Mouse (Mus musculus): ENCODE measurements around the gene Ndufc1.

The Ndufc1 gene

DNA sequence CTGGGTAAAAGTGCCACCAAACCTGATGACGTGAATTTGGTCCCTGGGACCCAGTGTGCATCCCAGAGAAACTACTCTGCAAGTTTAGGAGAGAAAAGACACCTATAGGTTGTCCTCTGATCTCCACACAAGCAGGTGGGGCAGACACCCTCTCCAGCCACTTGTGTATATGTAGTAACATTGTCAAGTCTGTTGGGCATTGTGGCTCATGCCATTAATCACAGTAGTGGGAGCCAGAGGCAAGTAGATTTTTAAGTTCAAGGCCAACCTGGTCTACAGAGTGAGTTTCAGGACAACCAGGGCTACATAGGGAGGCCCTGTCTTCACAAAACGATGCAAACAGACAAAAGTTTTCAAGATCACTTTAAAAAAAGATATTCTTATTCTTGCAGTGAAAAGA lies 37.0 kb downstream of the Ndufc1 start:
- in situ Hi-C loops (cut with MboI, MseI): loop anchor here (25.0 kb wide), 1 partner anchor 135 kb away; no protein-coding TSS in a partner anchor

DNA sequence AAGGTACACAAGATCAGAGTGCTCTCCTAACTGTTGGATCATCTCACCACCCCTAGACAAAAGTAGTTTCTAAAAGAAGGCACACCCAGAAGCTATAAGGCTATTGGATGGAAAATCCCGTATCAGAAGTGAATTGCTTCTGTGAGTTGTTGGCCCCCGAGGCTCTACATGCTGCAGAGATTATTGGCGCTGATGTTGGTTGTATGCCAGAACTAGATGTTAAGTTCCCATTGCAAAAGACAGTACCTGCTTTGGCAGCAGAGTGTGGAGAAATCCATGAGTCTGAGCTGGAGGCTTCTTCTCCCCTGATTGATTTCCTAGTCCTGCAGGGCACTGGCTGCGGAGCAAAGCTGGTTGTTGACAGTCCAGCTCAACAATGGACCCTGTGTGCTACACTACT lies 40.8 kb downstream of the Ndufc1 start:
- in situ Hi-C loops (cut with MboI, MseI): loop anchor here (25.0 kb wide), 1 partner anchor 131 kb away; no protein-coding TSS in a partner anchor

DNA sequence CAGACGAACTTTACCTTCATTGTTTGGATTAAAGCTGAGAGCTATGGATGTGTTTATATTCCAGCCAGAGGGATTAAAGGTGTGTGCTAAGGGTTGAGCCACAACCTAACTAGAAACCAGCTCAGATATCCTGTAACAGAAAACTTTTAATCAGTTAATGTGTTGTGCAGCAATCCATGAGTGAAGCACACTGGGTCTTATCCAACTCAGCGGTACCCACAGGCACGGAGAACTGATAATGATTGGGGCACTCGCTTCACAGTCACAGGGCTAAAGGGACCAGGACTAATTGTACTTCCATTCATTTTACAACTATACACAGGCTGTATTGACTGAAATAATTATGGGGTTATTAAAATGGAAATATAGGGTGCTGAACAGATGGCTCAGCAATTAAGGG lies 41.9 kb downstream of the Ndufc1 start:
- in situ Hi-C loops (cut with MboI, MseI): loop anchor here (25.0 kb wide), 1 partner anchor 130 kb away; no protein-coding TSS in a partner anchor

DNA sequence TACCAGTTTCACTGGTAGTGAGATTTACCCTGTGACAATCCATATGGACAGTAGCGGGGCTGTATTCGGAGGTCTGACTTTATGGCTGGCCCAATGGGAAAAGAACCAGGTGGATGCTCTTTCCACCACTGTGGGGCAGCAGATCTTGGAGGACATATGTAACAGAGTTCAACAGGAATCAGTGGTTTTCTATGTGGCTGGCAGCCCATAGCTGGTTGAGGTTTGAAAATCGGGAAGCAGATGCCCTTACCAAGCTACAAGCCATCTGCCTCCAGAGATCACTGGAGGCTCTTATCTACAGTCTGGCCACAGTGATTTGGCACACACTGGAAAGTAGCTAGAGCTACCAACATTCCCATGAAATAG lies 43.3 kb downstream of the Ndufc1 start:
- in situ Hi-C loops (cut with MboI, MseI): loop anchor here (25.0 kb wide), 1 partner anchor 128 kb away; no protein-coding TSS in a partner anchor

DNA sequence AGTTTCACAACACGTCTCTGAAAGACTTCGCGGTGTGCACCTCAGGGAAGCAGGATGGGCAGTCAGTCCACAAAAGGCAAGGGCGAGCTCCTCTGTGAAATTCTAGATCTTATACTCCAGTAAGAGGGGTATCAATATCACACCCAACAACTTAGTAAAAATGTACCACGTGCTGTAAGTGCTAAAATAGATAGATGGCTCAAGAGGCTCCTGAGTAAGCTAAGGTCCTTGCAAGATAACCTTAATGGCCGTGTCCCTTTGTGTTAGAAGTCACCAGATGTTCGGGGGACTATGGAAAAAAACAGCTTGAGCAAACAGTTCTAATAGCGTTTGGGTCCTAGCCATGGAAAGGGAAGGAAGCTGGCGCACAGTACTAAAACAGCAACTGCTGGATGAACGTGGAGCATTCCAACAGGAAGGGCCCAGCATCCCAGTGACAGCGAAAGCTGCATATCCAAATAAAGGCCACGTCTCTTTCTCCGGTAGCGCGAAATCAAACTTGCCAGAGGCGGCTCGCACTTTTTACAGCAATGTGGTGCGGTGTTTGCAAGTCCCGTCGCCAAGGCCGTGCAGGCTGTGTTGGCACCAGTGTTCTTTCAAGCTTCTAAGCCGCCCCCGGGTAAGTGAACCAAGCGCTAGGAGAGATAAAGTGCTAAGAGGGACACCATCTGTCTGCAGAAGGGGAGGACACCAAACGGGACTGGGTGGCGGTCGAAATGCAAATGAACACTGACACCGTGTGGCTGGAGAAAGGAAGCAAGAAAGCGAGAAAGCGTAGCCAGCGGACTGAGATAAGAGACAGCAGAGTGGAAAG lies 43.9 kb downstream of the Ndufc1 start:
- in situ Hi-C loops (cut with MboI, MseI): loop anchor here (25.0 kb wide), 1 partner anchor 128 kb away; no protein-coding TSS in a partner anchor

DNA sequence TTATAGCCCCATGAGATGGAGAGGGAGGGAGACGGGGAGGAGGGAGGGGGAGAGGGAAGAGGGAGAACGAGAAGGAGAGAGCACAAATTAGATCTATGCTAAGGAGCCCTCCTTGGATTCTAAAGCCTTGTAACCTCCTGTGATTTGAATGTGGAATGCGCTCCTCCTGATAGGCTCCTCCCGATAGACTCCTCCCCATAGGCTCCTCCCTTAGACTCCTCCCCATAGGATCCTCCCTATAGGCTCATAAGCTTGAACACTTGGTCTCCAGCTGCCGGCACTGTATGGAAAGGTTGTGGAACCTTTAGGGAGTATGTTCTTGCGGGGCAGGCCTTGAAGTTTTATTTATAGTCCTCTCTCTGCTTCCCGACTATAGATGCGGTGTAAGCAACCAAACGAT lies 47.7 kb downstream of the Ndufc1 start:
- in situ Hi-C loops (cut with MboI, MseI): loop anchor here (25.0 kb wide), 1 partner anchor 124 kb away; no protein-coding TSS in a partner anchor

DNA sequence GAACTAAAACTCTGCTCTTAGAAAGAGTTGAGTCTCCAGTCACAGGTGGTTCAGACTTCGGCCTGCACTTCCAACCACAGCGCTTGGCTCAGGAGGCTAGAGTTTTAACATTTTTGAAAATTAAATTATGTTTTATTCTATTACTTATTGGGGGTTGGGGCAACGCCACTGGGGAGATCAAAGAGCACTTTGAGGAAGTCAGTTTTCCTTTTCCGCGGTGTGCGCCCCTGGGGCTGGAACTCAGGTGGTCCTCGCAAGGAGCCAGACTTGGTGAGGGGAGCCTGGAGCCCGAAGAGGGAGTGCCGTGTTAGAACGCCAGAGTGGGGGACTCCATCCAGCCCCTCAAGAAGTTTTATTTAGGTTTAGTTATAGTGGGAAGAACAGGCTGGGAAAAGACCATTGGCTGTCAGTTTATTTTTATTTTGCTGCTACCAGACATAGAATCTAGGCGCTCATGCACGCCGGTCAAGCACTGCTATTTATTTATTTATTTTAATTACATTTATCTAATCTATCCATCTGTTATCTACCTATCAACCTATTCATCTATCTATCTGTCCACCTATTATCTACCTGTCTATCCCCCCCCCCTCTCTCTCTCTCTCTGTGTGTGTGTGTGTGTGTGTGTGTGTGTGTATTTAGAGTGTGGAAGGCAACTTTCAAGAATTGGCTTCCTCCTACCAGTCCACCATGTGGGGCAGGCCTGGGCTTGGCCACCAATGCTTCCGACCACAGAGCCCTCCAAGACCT lies 49.1 kb downstream of the Ndufc1 start:
- in situ Hi-C loops (cut with MboI, MseI): loop anchor here (25.0 kb wide), 1 partner anchor 122 kb away; no protein-coding TSS in a partner anchor

DNA sequence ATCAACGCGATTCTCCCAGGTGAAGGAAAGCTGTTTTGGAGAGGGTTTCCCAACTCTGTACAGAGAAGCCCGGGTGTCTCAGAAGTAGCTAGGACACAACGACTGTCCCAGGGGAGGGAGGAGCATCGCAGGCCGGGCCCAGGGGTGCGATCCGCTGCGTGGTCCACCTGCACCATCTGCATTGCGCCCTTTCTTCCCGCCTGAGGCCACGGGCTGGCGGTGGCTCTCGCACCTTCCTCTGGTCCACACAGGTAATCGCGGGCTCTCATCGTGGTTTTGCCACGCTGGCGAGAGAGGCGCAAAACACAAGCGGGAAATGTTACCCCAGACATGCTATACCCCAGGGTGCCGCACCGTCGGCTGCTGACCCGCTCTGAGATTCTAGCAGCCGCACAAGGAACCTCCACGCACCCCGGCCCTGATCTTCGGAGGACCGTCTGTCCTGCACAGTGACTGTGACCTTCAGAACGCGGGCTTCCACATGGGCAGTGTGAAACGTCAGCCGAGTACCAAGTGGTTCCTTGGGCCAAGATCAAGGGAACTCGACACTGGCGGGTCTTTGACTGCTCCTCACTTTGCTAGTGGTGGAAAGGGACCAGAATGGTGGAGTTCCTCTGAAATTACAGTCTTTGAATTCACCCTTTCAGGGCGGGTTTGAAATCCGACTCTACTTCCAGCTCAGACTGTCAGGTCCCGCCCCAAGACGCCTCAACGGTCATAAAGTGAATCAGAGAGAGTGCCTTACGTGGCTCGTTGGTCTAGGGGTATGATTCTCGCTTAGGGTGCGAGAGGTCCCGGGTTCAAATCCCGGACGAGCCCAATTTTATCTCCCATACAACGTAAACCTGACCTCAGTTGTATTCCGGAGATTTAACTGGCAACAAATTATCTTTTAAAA lies 49.9 kb downstream of the Ndufc1 start:
- in situ Hi-C loops (cut with MboI, MseI): loop anchor here (25.0 kb wide), 1 partner anchor 122 kb away; no protein-coding TSS in a partner anchor

DNA sequence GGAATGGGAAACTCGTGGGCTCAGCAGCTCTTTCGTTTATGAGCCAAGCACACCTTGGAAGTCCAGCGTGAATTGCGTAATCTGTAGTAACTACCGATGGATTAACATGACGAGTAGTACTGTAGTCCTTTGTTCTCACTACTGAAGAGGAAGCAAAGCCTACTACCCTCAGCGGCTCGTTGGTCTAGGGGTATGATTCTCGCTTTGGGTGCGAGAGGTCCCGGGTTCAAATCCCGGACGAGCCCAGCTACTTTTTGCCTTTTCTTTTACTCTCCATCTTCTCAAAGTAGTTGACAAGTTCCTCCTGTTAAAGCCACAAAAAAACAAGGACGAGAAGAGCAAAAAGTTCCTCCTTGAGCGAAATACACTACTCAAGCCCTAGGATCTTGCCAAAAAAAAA lies 50.6 kb downstream of the Ndufc1 start:
- in situ Hi-C loops (cut with MboI, MseI): loop anchor here (25.0 kb wide), 1 partner anchor 121 kb away; no protein-coding TSS in a partner anchor

DNA sequence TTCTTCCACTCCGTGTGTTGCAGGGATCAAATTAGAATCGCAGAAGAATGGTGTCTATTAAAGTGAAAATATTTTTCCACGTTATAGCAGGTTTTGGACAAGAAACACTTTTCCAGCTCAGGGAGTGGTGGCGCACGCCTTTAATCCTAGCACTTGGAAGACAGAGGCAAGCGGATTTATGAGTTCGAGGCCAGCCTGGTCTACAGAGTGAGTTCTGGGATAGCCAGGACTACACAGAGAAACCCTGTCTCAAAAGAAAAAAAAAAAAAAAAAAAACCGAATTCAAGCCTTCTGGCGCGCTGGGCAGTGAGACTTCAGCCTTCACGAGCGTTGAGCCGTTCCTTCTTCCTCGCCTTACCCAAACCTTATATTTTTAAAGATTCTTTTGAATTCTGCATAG lies 51.2 kb downstream of the Ndufc1 start:
- in situ Hi-C loops (cut with MboI, MseI): loop anchor here (25.0 kb wide), 1 partner anchor 120 kb away; no protein-coding TSS in a partner anchor

DNA sequence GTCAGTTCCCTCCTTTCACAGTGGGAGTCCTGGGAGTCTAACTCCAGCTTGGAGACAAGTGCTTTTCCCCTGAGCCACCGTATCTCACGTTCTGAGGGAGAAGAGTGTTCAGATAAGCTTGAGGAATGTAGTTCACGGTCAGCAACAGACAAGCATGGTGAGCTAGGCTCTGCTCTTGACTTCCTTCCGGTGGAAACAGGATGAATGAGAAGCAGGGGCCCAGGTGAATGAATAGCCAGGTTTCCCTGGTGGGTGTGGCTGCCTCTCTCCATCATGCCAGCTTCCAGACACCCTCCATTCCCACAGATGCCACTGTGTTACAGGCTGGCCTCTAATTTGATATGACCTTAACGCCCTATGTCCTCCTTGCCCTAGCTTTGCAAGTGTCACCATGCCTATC lies 51.7 kb downstream of the Ndufc1 start:
- in situ Hi-C loops (cut with MboI, MseI): loop anchor here (25.0 kb wide), 1 partner anchor 120 kb away; no protein-coding TSS in a partner anchor

DNA sequence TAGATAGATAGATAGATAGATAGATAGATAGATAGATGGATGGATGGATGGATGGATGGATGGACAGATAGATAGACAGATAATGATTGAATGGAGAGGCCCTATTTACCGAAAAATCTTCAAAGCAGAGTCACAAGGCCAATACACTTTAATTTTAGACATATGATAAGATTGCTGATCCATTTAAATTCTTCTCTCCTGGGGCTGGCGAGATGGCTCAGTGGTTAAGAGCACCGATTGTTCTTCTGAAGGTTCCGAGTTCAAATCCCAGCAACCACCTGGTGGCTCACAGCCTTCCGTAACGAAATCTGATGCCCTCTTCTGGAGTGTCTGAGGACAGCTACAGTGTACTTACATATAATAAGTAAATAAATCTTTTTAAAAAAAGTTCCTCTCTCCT lies 53.8 kb downstream of the Ndufc1 start:
- in situ Hi-C loops (cut with MboI, MseI): loop anchor here (5.0 to 25.0 kb wide), 2 partner anchors 68 to 118 kb away; no protein-coding TSS in a partner anchor

All from T-helper 1 cell (primary cell).